Mouse (Mus musculus): ENCODE data around the gene Syt15.
"Not testable (repeated sequence)": the region's sequence is repeated elsewhere in the genome, so short reads cannot be mapped to it uniquely, and the experiment has no call there.

GRCm38 (mm10) chr14:34258525-34258924 lies 39.1 kb downstream of the Syt15 start:
- TF ChIP-seq CTCF (IDR thresholded peaks at IDR 0.05; ENCODE audit: low read depth, low read length); POLR2A (IDR thresholded peaks at IDR 0.05; ENCODE audit: extremely low read depth, insufficient read depth, low read length): not testable (repeated sequence)
